Mouse (Mus musculus): ENCODE measurements at regions not wholly inside any gene's neighbourhood (a gene's known extent, or its start where the extent isn't known, plus 50 kb on each side); places are given as distances from the start of the nearest gene placed in this dataset.

DNA sequence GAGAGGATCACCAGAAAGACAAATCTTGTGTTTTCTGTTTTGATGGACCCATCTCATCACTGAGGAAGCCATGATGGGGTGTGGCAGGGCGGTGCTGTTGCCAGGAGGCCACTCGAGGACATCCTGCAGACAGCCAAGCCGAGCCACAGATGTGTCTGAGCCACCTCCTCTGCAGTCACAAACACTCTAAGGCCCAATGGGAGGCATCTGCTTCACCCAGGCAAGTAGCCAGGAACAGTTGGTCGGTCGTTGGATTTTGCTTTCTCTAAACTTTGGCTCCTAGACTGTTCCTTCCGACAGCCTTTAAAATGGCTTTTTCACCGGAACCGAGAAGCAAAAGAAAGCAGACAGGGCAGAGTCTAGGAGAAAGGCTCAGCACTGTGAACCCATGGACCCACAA is 90.5 kb downstream of the Gas1 start:
- H3K27me3 ChIP-seq: no peaks in the 10 kb centered on the region
- no peak for ATAC-seq (ENCODE audit: insufficient number of reproducible peaks, insufficient read depth, low FRiP score, low TSS enrichment, low read depth)
- no peak overlapping the region for H3K27ac ChIP-seq
- WGBS: 76% methylated on average over 8 of the region's 8 CpGs
- H3K9ac ChIP-seq: no peak overlapping the region
- peaks cover 20% of the 10 kb centered on the region for H3K4me1 ChIP-seq
- H3K36me3 ChIP-seq: no peaks in the 10 kb centered on the region
- no peak overlapping the region for H3K4me3 ChIP-seq
- H3K9me3 ChIP-seq: no peaks in the 10 kb centered on the region; the same call in 1 of the 2 replicates
- no peak overlapping the region for H3K4me2 ChIP-seq

DNA sequence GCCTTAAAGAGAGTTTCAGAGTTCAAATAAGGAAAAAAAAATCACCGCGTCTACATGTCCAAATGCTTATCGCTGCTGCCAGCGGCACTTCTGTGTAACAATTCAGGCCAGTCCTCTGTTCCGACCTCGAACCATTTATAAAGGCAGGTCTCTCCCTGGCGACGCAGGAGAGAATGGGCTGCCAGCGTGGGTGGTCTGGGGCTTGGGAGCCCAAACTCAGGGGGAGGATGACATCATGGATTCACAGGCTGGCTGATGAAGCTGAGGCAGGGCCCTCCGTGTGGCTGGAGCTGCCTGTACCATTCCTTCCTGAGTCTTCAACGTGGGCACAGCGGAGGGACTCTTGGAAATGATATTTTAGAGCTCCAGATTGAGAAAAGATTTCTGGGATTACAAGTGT is 92.2 kb downstream of the Gas1 start:
- Histone ChIP-seq H3K27ac (no peak overlapping the region), H3K4me2 (0 out of 2 replicates have a peak overlapping the region, but pooled peaks have one; percentile 29), H3K4me3 (no peak overlapping the region), H3K36me3 (no peaks in the 10 kb centered on the region), H3K9ac (no peak overlapping the region), H3K27me3 (no peaks in the 10 kb centered on the region), H3K9me3 (no peaks in the 10 kb centered on the region; the same call in 1 of the 2 replicates), H3K4me1 (peaks cover 20% of the 10 kb centered on the region)
- no peak for ATAC-seq (ENCODE audit: insufficient number of reproducible peaks, insufficient read depth, low FRiP score, low TSS enrichment, low read depth)
- 17% methylated on average over 12 of the region's 12 CpGs for WGBS

DNA sequence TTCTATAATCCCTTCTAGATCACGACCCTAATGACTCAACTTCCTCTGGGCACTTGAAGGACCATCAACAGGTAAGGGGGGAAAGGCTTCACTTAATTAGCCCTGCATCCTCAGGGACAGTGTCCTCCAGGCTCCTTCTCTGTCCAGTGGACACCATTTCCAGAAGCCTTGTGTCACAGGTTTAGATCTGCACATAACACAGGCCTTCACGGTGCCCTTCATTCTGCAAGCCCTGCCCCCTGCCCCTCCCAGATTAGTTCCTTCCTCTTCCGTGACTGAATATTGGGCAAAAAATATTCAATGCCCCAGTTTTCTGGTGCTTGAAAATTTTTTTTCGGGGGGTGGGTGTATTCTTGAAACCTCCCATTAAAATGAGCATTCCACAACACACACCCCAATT is 92.9 kb downstream of the Gas1 start:
- no peak overlapping the region for H3K9ac ChIP-seq
- H3K36me3 ChIP-seq: no peaks in the 10 kb centered on the region
- H3K27ac ChIP-seq: no peak overlapping the region
- no peak overlapping the region for H3K4me3 ChIP-seq
- no peak overlapping the region for H3K4me2 ChIP-seq
- ATAC-seq (ENCODE audit: insufficient number of reproducible peaks, insufficient read depth, low FRiP score, low TSS enrichment, low read depth): no peak
- H3K27me3 ChIP-seq: no peaks in the 10 kb centered on the region
- 56% methylated on average over 4 of the region's 4 CpGs for WGBS
- no peaks in the 10 kb centered on the region for H3K9me3 ChIP-seq
- H3K4me1 ChIP-seq: peaks cover 20% of the 10 kb centered on the region

DNA sequence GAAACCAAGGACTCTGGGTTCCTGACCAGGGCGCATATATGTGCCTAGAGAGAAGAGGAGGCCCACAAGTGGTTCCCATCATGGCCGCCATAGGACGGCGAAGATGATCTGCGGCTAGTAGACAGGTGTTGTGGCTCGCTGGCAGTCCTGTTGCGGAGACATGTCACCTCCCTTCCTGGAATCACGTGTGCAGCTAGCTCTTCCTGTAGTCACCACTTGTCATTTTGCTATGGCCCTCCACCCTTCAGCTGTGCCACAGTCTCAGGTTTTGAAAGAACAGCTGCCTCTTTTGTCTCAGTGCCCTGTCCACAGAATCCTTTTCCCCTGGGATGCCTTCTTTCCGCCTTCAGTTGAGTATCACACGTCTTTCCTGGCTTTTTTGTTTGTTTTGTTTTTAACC is 97.1 kb downstream of the Gas1 start:
- Histone ChIP-seq H3K36me3 (no peaks in the 10 kb centered on the region), H3K9ac (no peak overlapping the region), H3K9me3 (no peaks in the 10 kb centered on the region), H3K27me3 (no peaks in the 10 kb centered on the region), H3K27ac (no peak overlapping the region), H3K4me2 (no peak overlapping the region), H3K4me3 (no peak overlapping the region), H3K4me1 (peaks cover 28% of the 10 kb centered on the region)
- WGBS: 75% methylated on average over 10 of the region's 10 CpGs
- ATAC-seq (ENCODE audit: insufficient number of reproducible peaks, insufficient read depth, low FRiP score, low TSS enrichment, low read depth): no peak

DNA sequence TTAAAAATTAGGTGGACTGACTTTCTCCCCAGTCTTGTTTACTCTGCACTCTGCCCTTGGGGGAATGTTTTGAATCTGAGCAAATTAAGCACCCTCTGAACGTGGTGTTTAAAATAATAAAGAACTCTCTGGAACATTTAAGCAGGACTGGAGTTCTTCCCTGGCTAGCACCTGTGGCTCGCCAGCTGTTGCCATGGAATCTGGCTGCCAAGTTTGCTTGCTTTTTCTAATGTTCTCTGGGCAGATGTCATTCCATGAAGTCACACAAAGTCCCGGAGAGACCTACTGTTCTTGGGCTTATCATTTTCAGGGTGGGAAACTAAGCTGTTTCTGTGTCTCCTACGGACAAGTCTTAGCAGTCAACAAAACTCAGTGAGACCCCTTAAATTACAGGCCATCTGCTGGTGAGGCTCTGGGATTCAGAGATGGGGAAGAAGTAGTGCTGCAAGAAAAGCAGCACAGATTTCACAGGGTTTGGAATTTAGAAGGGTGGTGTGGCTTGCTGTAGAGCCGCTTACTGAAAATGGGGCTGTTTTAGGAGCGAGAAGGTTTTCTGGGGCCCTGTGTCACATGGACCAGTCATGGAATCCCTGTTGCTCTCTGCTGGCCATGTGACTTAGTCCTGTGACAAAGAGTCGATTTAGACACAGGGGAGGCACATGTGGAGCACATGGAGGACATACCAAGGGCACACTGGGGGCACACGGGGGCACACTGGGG is 98.7 kb downstream of the Gas1 start:
- Histone ChIP-seq H3K36me3 (no peaks in the 10 kb centered on the region), H3K27ac (0 out of 2 replicates have a peak overlapping the region, but pooled peaks have one; percentile 28), H3K4me2 (no peak overlapping the region), H3K9ac (no peak overlapping the region), H3K9me3 (no peaks in the 10 kb centered on the region), H3K4me3 (no peak overlapping the region), H3K4me1 (peaks cover 22% of the 10 kb centered on the region), H3K27me3 (no peaks in the 10 kb centered on the region)
- 63% methylated on average over 8 of the region's 8 CpGs for WGBS
- ATAC-seq (ENCODE audit: insufficient number of reproducible peaks, insufficient read depth, low FRiP score, low TSS enrichment, low read depth): no peak

DNA sequence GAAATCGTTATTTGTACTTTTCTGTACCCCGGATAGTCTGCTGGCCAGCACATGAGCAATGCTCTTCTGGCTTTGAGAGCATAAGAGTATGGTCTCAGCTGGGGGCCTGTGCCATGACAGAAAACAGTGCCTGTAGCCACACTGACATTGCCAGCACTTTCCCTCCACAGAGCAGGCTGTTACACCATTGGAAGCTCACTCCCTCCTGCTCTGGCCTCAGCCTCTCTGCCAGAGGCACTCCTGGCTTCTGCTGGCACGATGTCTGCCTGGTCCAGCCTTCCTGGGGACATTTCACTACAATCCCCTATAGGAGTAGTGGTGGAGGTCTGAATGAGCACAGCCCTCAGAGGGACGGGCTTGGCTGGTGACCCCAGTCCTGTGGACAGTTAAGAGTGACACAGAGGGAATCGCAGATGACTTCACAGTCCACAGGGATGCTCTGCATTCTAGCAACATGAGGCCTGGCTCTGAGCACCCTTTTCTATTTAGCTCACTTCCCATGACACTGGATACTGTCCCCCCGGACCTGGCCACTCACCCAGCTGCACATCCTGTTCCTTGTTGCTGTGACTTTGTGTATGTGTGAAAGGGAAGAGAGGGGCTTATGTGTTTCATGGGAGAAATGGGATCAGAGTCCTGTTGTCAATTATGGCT is 100.9 kb downstream of the Gas1 start:
- Histone ChIP-seq H3K27ac (peak overlapping the region; percentile 61), H3K36me3 (no peaks in the 10 kb centered on the region), H3K27me3 (no peaks in the 10 kb centered on the region), H3K9ac (no peak overlapping the region), H3K4me1 (peaks cover 31% of the 10 kb centered on the region), H3K4me2 (no peak overlapping the region), H3K4me3 (no peak overlapping the region), H3K9me3 (no peaks in the 10 kb centered on the region)
- 42% methylated on average over 6 of the region's 6 CpGs for whole genome bisulfite sequencing
- ATAC-seq (ENCODE audit: insufficient number of reproducible peaks, insufficient read depth, low FRiP score, low TSS enrichment, low read depth): no peak

DNA sequence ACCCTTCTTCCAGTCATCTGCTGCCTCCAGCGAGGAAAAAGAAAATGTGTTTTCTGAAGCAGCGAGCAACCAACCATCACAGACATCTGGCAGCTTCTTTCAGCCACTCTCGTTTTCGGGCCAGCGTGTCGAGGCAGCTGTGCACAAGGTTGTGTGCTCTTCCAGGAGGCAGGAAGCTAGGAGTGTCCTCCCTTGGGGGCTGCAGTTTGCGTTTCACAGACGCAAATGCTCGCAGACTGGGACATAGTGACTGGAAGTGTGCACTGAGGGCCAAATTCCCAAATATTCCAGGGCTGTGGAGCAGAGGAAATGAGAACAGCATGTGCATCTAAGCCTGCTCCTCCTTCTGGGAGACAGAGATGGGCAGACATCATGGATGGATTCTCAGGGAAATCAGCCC is 105.6 kb downstream of the Gas1 start:
- ATAC-seq (ENCODE audit: insufficient number of reproducible peaks, insufficient read depth, low FRiP score, low TSS enrichment, low read depth): no peak
- H3K9ac ChIP-seq: 0 out of 2 replicates have a peak overlapping the region, but pooled peaks have one; percentile 23
- 15% methylated on average over 9 of the region's 9 CpGs for WGBS

DNA sequence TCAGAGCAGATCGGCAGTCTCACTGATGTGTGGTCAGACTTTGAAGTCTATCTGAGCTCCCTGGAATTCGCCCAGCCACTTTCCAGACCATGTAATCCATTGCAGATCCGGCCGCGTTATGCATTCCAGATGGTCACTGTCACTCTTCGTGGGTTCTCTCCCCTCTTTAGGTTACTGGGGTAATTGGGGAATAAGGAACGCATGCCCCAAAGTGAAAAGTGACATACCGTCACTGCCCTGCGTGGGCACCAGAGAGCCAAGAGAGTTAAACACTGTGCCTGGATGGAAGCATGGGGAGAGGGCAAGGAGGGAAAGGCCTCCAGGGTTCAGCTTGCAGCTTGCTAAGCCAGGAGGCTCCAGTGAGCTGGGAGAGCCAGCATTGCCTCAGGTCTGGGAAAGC is 108.0 kb downstream of the Gas1 start:
- H3K4me3 ChIP-seq: no peak overlapping the region
- ATAC-seq (ENCODE audit: insufficient number of reproducible peaks, insufficient read depth, low FRiP score, low TSS enrichment, low read depth): peak; percentile 62; the same call in 1 of the 2 replicates
- peaks cover 38% of the 10 kb centered on the region for H3K4me1 ChIP-seq
- peak overlapping the region; percentile 83 for H3K27ac ChIP-seq
- H3K27me3 ChIP-seq: no peaks in the 10 kb centered on the region
- H3K9ac ChIP-seq: no peak overlapping the region
- H3K36me3 ChIP-seq: no peaks in the 10 kb centered on the region
- 14% methylated on average over 9 of the region's 9 CpGs for WGBS
- 0 out of 2 replicates have a peak overlapping the region, but pooled peaks have one; percentile 19 for H3K4me2 ChIP-seq
- no peaks in the 10 kb centered on the region for H3K9me3 ChIP-seq

More for the DNA sequence above, 105.6 kb downstream of the Gas1 start:
- H3K27ac ChIP-seq: peak overlapping the region; percentile 77
- peak overlapping the region; percentile 41 for H3K4me2 ChIP-seq
- no peaks in the 10 kb centered on the region for H3K9me3 ChIP-seq
- peaks cover 45% of the 10 kb centered on the region for H3K4me1 ChIP-seq
- H3K36me3 ChIP-seq: no peaks in the 10 kb centered on the region
- no peak overlapping the region for H3K4me3 ChIP-seq
- no peaks in the 10 kb centered on the region for H3K27me3 ChIP-seq

DNA sequence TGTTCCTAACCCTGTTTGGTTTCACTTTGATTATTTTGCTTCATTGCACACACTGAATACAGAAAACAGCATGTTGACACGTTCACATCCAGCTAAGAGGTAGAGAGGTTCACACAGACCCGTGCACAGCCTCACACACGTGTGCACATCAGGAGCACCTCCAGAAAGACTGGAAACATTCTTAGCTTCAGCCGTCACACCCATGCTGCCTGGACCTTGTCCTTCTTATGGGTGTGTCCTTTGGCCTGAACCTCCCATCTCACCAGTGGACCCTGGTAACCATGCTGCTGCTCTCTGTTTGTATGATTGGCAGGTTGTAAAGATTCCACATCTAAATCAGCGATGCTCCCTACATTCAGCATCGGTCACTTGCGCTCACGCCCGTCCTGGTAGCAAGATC is 109.8 kb downstream of the Gas1 start:
- Histone ChIP-seq H3K27me3 (no peaks in the 10 kb centered on the region), H3K36me3 (no peaks in the 10 kb centered on the region), H3K4me2 (no peak overlapping the region), H3K9me3 (no peaks in the 10 kb centered on the region), H3K27ac (no peak overlapping the region), H3K9ac (no peak overlapping the region), H3K4me3 (no peak overlapping the region), H3K4me1 (peaks cover 38% of the 10 kb centered on the region)
- ATAC-seq (ENCODE audit: insufficient number of reproducible peaks, insufficient read depth, low FRiP score, low TSS enrichment, low read depth): no peak
- 88% methylated on average over 9 of the region's 9 CpGs for WGBS

DNA sequence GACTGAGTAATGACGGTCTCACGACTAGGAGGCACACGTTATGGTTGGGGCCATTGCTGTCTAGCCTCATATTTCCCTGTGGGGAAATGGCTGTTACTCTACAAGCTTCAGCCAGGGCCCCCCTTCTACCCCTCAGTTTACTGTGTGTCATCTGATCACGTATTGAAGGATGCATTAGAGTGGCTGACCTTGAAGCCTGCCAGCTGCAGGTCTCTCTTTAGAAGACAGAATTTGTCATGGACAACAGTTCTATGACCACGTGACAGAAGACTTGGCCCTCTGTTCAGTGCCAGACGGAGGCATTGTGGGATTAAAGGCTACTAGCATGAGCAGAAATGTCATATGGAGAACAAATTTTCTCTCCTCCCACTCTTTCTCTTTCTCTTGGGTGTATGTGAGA is 115.6 kb downstream of the Gas1 start:
- H3K36me3 ChIP-seq: no peaks in the 10 kb centered on the region
- no peak overlapping the region for H3K27ac ChIP-seq
- no peaks in the 10 kb centered on the region for H3K27me3 ChIP-seq
- no peak overlapping the region for H3K4me2 ChIP-seq
- no peaks in the 10 kb centered on the region for H3K9me3 ChIP-seq
- H3K4me3 ChIP-seq: no peak overlapping the region
- ATAC-seq (ENCODE audit: insufficient number of reproducible peaks, insufficient read depth, low FRiP score, low TSS enrichment, low read depth): no peak
- H3K4me1 ChIP-seq: peaks cover 18% of the 10 kb centered on the region
- H3K9ac ChIP-seq: no peak overlapping the region
- 68% methylated on average over 6 of the region's 6 CpGs for whole genome bisulfite sequencing

DNA sequence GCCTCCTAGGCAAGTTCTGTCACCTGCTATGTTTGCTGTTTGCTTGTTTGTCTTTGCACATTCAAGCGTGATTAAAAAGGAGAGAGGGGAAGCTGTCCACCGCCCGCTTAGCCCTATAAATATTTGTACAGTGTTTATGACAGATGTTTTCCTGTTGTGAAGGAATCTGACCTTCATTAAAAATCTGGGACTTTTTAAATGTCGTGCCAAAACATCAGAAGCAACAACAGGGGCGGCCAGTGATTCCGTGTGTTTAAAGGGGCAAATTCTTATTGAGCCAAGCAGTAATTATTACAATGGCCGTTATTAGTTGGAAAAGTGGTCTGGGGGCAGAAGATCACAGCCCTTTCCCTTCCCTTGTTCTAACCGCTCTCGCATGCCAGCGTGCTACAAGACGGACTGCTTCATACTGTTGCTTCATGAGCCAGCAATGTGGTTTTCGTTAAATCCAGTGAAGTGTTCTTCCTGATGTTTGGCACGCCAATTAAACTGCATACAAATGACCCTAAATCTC is 119.3 kb downstream of the Gas1 start:
- H3K4me2 ChIP-seq: peak overlapping the region; percentile 39
- no peak overlapping the region for H3K4me3 ChIP-seq
- H3K9ac ChIP-seq: 0 out of 2 replicates have a peak overlapping the region, but pooled peaks have one; percentile 17
- 10% methylated on average over 13 of the region's 13 CpGs for WGBS
- no peak for ATAC-seq (ENCODE audit: insufficient number of reproducible peaks, insufficient read depth, low FRiP score, low TSS enrichment, low read depth)
- H3K27me3 ChIP-seq: no peaks in the 10 kb centered on the region
- H3K27ac ChIP-seq: peak overlapping the region; percentile 68
- peaks cover 28% of the 10 kb centered on the region for H3K4me1 ChIP-seq
- no peaks in the 10 kb centered on the region for H3K36me3 ChIP-seq
- H3K9me3 ChIP-seq: no peaks in the 10 kb centered on the region

DNA sequence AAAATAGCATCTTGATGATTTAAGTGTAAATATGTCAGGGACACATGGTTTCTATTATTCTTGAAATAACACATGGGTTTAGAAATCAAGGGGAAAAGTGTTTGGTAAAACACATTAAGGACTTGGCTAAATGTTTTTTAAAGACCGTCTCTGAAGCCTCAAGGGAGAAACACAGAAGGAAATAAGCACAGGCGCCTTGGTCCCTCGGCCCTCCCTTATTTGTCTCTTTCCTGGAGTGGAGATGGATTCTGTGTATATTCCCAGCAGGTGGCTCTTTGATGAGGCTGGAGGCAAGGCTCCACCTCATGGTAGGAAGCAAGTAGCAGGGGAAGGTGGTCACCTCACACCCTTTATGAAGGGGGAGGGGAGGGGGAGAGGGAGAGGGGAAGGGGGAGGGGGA is 122.6 kb downstream of the Gas1 start:
- no peak for ATAC-seq (ENCODE audit: insufficient number of reproducible peaks, insufficient read depth, low FRiP score, low TSS enrichment, low read depth)
- H3K4me3 ChIP-seq: no peak overlapping the region
- no peak overlapping the region for H3K9ac ChIP-seq
- H3K4me2 ChIP-seq: no peak overlapping the region
- no peaks in the 10 kb centered on the region for H3K36me3 ChIP-seq
- no peak overlapping the region for H3K27ac ChIP-seq
- no peaks in the 10 kb centered on the region for H3K9me3 ChIP-seq
- peaks cover 47% of the 10 kb centered on the region for H3K4me1 ChIP-seq
- H3K27me3 ChIP-seq: no peaks in the 10 kb centered on the region
- 20% methylated on average over 3 of the region's 3 CpGs for WGBS
